Mouse (Mus musculus) MEL (cell line): ENCODE measurements at regions not wholly inside any gene's neighbourhood (a gene's known extent, or its start where the extent isn't known, plus 50 kb on each side); places are given as distances from the start of the nearest gene placed in this dataset.

Experiments
- DNase-seq: peaks from one replicate; pipeline ENCODE4 v3.0.0; 2011; ENCODE audit warnings: low read depth, low spot score
- H3K27ac ChIP-seq: 2 replicates; pipeline ENCODE4 v1.5.1; 2012; ENCODE audit warnings: low read depth, mild to moderate bottlenecking, control low read depth, low read length, moderate library complexity; ENCODE audit not compliant: control insufficient read depth
- H3K27me3 ChIP-seq, 2 experiments: fragments of 150-350 bp in 1 of 2; sonication (generic) in 1 of 2; 2 replicates each; pipeline ENCODE4 v1.6.1; 2012; ENCODE audit warnings: low read length in 2 of 2, mild to moderate bottlenecking in 2 of 2, improper control_type of control experiment in 1 of 2, moderate library complexity in 1 of 2; ENCODE audit not compliant: insufficient read depth in 2 of 2, control insufficient read depth in 1 of 2
- H3K36me3 ChIP-seq, 2 experiments: 2 replicates each; pipeline ENCODE4 v1.6.1; 2012 to 2014; ENCODE audit warnings: low read length in 2 of 2, improper control_type of control experiment in 1 of 2, inconsistent platforms in 1 of 2, mild to moderate bottlenecking in 1 of 2; ENCODE audit not compliant: insufficient read depth in 2 of 2, control insufficient read depth in 1 of 2
- H3K4me1 ChIP-seq, 2 experiments: fragments of 150-350 bp in 1 of 2; sonication (generic) in 1 of 2; 2 replicates each; pipeline ENCODE4 v1.6.1; 2012; ENCODE audit warnings: low read length in 2 of 2, improper control_type of control experiment in 1 of 2, mild to moderate bottlenecking in 1 of 2; ENCODE audit not compliant: insufficient read depth in 2 of 2, control insufficient read depth in 1 of 2
- H3K4me3 ChIP-seq, 2 experiments: fragments of 150-350 bp in 1 of 2; sonication (generic) in 1 of 2; 2 replicates each; pipeline ENCODE4 v1.5.1; 2012; ENCODE audit warnings: low read depth in 2 of 2, low read length in 2 of 2, mild to moderate bottlenecking in 2 of 2, moderate library complexity in 2 of 2, control low read depth in 1 of 2, improper control_type of control experiment in 1 of 2; ENCODE audit not compliant: control insufficient read depth in 1 of 2, insufficient read depth in 1 of 2
- H3K79me2 ChIP-seq: 2 replicates; pipeline ENCODE4 v1.6.1; 2012; ENCODE audit warnings: mild to moderate bottlenecking, low read length, moderate library complexity; ENCODE audit not compliant: control insufficient read depth, poor library complexity, insufficient read depth
- H3K9ac ChIP-seq: 2 replicates; pipeline ENCODE4 v1.6.1; 2012; ENCODE audit warnings: low read depth, mild to moderate bottlenecking, control low read depth, low read length, moderate library complexity; ENCODE audit not compliant: control insufficient read depth, poor library complexity, severe bottlenecking
- H3K9me3 ChIP-seq: fragments of 150-350 bp; sonication (generic); replicated peaks from 2 replicates; pipeline ENCODE4 v1.6.1; 2012; ENCODE audit warnings: mild to moderate bottlenecking, low read length, improper control_type of control experiment, moderate library complexity; ENCODE audit not compliant: insufficient read depth
- BHLHE40 ChIP-seq: IDR thresholded peaks from 2 replicates; pipeline ENCODE4 v1.6.1; 2012; ENCODE audit warnings: low read depth, mild to moderate bottlenecking, inconsistent platforms, low read length, improper control_type of control experiment, borderline replicate concordance
- CHD1 ChIP-seq: IDR thresholded peaks from 2 replicates; pipeline ENCODE4 v1.6.1; 2012; ENCODE audit warnings: low read depth, mild to moderate bottlenecking, inconsistent platforms, low read length, improper control_type of control experiment
- CTCF ChIP-seq, 3 experiments: IDR thresholded peaks in 2 of 3; conservative IDR thresholded peaks in 1 of 3; 2 replicates each; pipeline ENCODE4 v1.5.1; 2011 to 2012; ENCODE audit warnings: low read length in 3 of 3, low read depth in 2 of 3, mild to moderate bottlenecking in 2 of 3, improper control_type of control experiment in 1 of 3, inconsistent platforms in 1 of 3, mixed read lengths in 1 of 3, moderate library complexity in 1 of 3; ENCODE audit not compliant: control insufficient read depth in 1 of 3, insufficient read depth in 1 of 3, poor library complexity in 1 of 3, severe bottlenecking in 1 of 3
- E2F4 ChIP-seq: IDR thresholded peaks from 2 replicates; pipeline ENCODE4 v1.6.1; 2011; ENCODE audit warnings: low read depth, low read length, improper control_type of control experiment, borderline replicate concordance
- ELF1 ChIP-seq: IDR thresholded peaks from 2 replicates; pipeline ENCODE4 v1.6.1; 2014; ENCODE audit warnings: low read depth, mild to moderate bottlenecking, inconsistent platforms, low read length, improper control_type of control experiment, moderate library complexity
- ETS1 ChIP-seq: IDR thresholded peaks from 2 replicates; pipeline ENCODE4 v1.6.1; 2012; ENCODE audit warnings: low read depth, mild to moderate bottlenecking, inconsistent platforms, low read length, improper control_type of control experiment, moderate library complexity
- GABPA ChIP-seq: IDR thresholded peaks from 2 replicates; pipeline ENCODE4 v1.6.1; 2012; ENCODE audit warnings: low read depth, mild to moderate bottlenecking, inconsistent platforms, low read length, improper control_type of control experiment, moderate library complexity
- GATA1 ChIP-seq: IDR thresholded peaks from 2 replicates; pipeline ENCODE4 v1.6.1; 2011; ENCODE audit warnings: low read depth, low read length, improper control_type of control experiment
- HCFC1 ChIP-seq: IDR thresholded peaks from 2 replicates; pipeline ENCODE4 v1.6.1; 2012; ENCODE audit warnings: low read depth, mild to moderate bottlenecking, inconsistent platforms, low read length, improper control_type of control experiment, moderate library complexity
- JUND ChIP-seq: IDR thresholded peaks from 2 replicates; pipeline ENCODE4 v1.6.1; 2011; ENCODE audit warnings: low read depth, mild to moderate bottlenecking, improper control_type of control experiment, low read length
- KAT2A ChIP-seq: conservative IDR thresholded peaks from 2 replicates; pipeline ENCODE4 v1.6.1; 2012; ENCODE audit warnings: low read depth, low read length, improper control_type of control experiment, inconsistent platforms
- MYB ChIP-seq: IDR thresholded peaks from 2 replicates; pipeline ENCODE4 v1.6.1; 2011; ENCODE audit warnings: mild to moderate bottlenecking, low read depth, low read length, improper control_type of control experiment
- NELFE ChIP-seq: IDR thresholded peaks from 2 replicates; pipeline ENCODE4 v1.6.1; 2011; ENCODE audit warnings: low read depth, low read length, improper control_type of control experiment
- NRF1 ChIP-seq: IDR thresholded peaks from 2 replicates; pipeline ENCODE4 v1.6.1; 2014; ENCODE audit warnings: low read depth, mild to moderate bottlenecking, inconsistent platforms, low read length, improper control_type of control experiment, moderate library complexity; ENCODE audit not compliant: poor library complexity, insufficient read depth, severe bottlenecking
- POLR2A ChIP-seq, 2 experiments: IDR thresholded peaks; 2 replicates each; pipeline ENCODE4 v1.6.1; 2011 to 2012; ENCODE audit warnings: low read length in 2 of 2, mild to moderate bottlenecking in 2 of 2, control low read depth in 1 of 2, improper control_type of control experiment in 1 of 2, low read depth in 1 of 2, moderate library complexity in 1 of 2; ENCODE audit not compliant: control insufficient read depth in 1 of 2, insufficient read depth in 1 of 2, poor library complexity in 1 of 2
- POLR2AphosphoS2 ChIP-seq: IDR thresholded peaks from 2 replicates; pipeline ENCODE4 v1.6.1; 2011; ENCODE audit warnings: low read length, improper control_type of control experiment
- RAD21 ChIP-seq: IDR thresholded peaks from 2 replicates; pipeline ENCODE4 v1.6.1; 2011; ENCODE audit warnings: mild to moderate bottlenecking, low read depth, low read length, improper control_type of control experiment
- RCOR1 ChIP-seq: IDR thresholded peaks from 2 replicates; pipeline ENCODE4 v1.6.1; 2012; ENCODE audit warnings: low read depth, mild to moderate bottlenecking, inconsistent platforms, low read length, improper control_type of control experiment
- SIN3A ChIP-seq: IDR thresholded peaks from 2 replicates; pipeline ENCODE4 v1.6.1; 2012; ENCODE audit warnings: low read length, improper control_type of control experiment, inconsistent platforms
- SMC3 ChIP-seq: IDR thresholded peaks from 2 replicates; pipeline ENCODE4 v1.6.1; 2011; ENCODE audit warnings: low read depth, low read length, improper control_type of control experiment
- TCF12 ChIP-seq: IDR thresholded peaks from 2 replicates; pipeline ENCODE4 v1.6.1; 2014; ENCODE audit warnings: low read depth, mild to moderate bottlenecking, inconsistent platforms, low read length, improper control_type of control experiment, moderate library complexity
- UBTF ChIP-seq: IDR thresholded peaks from 2 replicates; pipeline ENCODE4 v1.6.1; 2012; ENCODE audit warnings: low read depth, mild to moderate bottlenecking, inconsistent platforms, low read length, improper control_type of control experiment, moderate library complexity, borderline replicate concordance; ENCODE audit not compliant: insufficient read depth
- USF1 ChIP-seq: IDR thresholded peaks from 2 replicates; pipeline ENCODE4 v1.6.1; 2014; ENCODE audit warnings: low read depth, mild to moderate bottlenecking, inconsistent platforms, low read length, improper control_type of control experiment, moderate library complexity
- USF2 ChIP-seq, 2 experiments: IDR thresholded peaks; 2 replicates each; pipeline ENCODE4 v1.6.1; 2011 to 2012; ENCODE audit warnings: improper control_type of control experiment in 2 of 2, low read length in 2 of 2, borderline replicate concordance in 1 of 2, inconsistent platforms in 1 of 2, low read depth in 1 of 2, mild to moderate bottlenecking in 1 of 2; ENCODE audit not compliant: insufficient read depth in 1 of 2
- ZC3H11A ChIP-seq: IDR thresholded peaks from 2 replicates; pipeline ENCODE4 v1.6.1; 2012; ENCODE audit warnings: low read depth, mild to moderate bottlenecking, inconsistent platforms, low read length, improper control_type of control experiment
- ZMIZ1 ChIP-seq: IDR thresholded peaks from 2 replicates; pipeline ENCODE4 v1.6.1; 2012; ENCODE audit warnings: low read depth, mild to moderate bottlenecking, inconsistent platforms, low read length, improper control_type of control experiment, moderate library complexity
- ZNF384 ChIP-seq: IDR thresholded peaks from 2 replicates; pipeline ENCODE4 v1.6.1; 2012; ENCODE audit warnings: low read depth, mild to moderate bottlenecking, inconsistent platforms, low read length, improper control_type of control experiment

GRCm38 (mm10) chr10:68872102-68872501, 148.7 kb downstream of the Tmem26 start:
- Histone ChIP-seq H3K79me2 (no peaks in the 10 kb centered on the region), H3K27me3 (no peaks in the 10 kb centered on the region), H3K9ac (no peak overlapping the region), H3K4me1 (no peaks in the 10 kb centered on the region), H3K4me3 (no peak overlapping the region), H3K27ac (no peak overlapping the region), H3K36me3 (no peaks in the 10 kb centered on the region), H3K9me3 (no peaks in the 10 kb centered on the region)
- TF ChIP-seq GATA1, result no peak
- no peak for TF ChIP-seq CTCF (IDR thresholded peaks at IDR 0.05 in 2 of 3, conservative IDR thresholded peaks at IDR 0.05 in 1 of 3; ENCODE audit: control insufficient read depth in 1 of 3, insufficient read depth in 1 of 3, low read depth in 2 of 3, low read length in 3 of 3, poor library complexity in 1 of 3, severe bottlenecking in 1 of 3)
- TF ChIP-seq BHLHE40, result no peak
- TF ChIP-seq NELFE, result no peak
- TF ChIP-seq ZMIZ1, result no peak
- TF ChIP-seq RCOR1, result no peak
- no peak for TF ChIP-seq USF2 (IDR thresholded peaks at IDR 0.05; ENCODE audit: borderline replicate concordance in 1 of 2, insufficient read depth in 1 of 2, low read depth in 1 of 2, low read length in 2 of 2)
- TF ChIP-seq POLR2AphosphoS2, result no peak
- no peak for TF ChIP-seq GABPA
- no peak for TF ChIP-seq ETS1
- no peak for TF ChIP-seq SIN3A
- TF ChIP-seq ZC3H11A, result no peak
- no peak for TF ChIP-seq JUND
- no peak for TF ChIP-seq KAT2A
- no peak for TF ChIP-seq MYB
- no peak for TF ChIP-seq E2F4
- no peak for TF ChIP-seq SMC3
- TF ChIP-seq CHD1, result no peak
- no peak for TF ChIP-seq NRF1
- TF ChIP-seq POLR2A (IDR thresholded peaks at IDR 0.05; ENCODE audit: control insufficient read depth in 1 of 2, insufficient read depth in 1 of 2, low read depth in 1 of 2, low read length in 2 of 2, poor library complexity in 1 of 2), result no peak
- DNase-seq, result no peak

GRCm38 (mm10) chr10:68875641-68876040, 152.2 kb downstream of the Tmem26 start:
- no peak overlapping the region for H3K27ac ChIP-seq

More at GRCm38 (mm10) chr10:68875641-68876040, 152.2 kb downstream of the Tmem26 start:
- no peaks in the 10 kb centered on the region for H3K4me1 ChIP-seq
- TF ChIP-seq ELF1, result no peak
- no peak for TF ChIP-seq GABPA
- TF ChIP-seq USF1, result no peak
- no peak for TF ChIP-seq RAD21
- TF ChIP-seq TCF12, result no peak
- no peak for TF ChIP-seq ZNF384
- TF ChIP-seq KAT2A, result no peak
- TF ChIP-seq UBTF, result no peak
- TF ChIP-seq POLR2A (IDR thresholded peaks at IDR 0.05; ENCODE audit: control insufficient read depth in 1 of 2, insufficient read depth in 1 of 2, low read depth in 1 of 2, low read length in 2 of 2, poor library complexity in 1 of 2), result no peak
- no peak for TF ChIP-seq SMC3
- no peak for TF ChIP-seq USF2 (IDR thresholded peaks at IDR 0.05; ENCODE audit: borderline replicate concordance in 1 of 2, insufficient read depth in 1 of 2, low read depth in 1 of 2, low read length in 2 of 2)
- no peak for TF ChIP-seq BHLHE40
- no peak for TF ChIP-seq HCFC1
- H3K27me3 ChIP-seq, result no peaks in the 10 kb centered on the region
- no peak overlapping the region for H3K4me3 ChIP-seq
- H3K9ac ChIP-seq, result no peak overlapping the region
- H3K36me3 ChIP-seq, result no peaks in the 10 kb centered on the region
- DNase-seq, result no peak
- no peaks in the 10 kb centered on the region for H3K9me3 ChIP-seq
- H3K79me2 ChIP-seq, result no peaks in the 10 kb centered on the region
